Mouse (Mus musculus) cortical plate, adult 2 months (tissue): Measurements from ENCODE around the gene Ccdc162.

Experiments used
- CTCF ChIP-seq: fragments of 200-500 bp; IDR thresholded peaks from 2 replicates; pipeline ENCODE4 v1.5.1; 2011; ENCODE audit warnings: mild to moderate bottlenecking, control low read depth, low read length; ENCODE audit not compliant: insufficient read depth; ENCODE audit errors: extremely low read depth
- POLR2A ChIP-seq: fragments of 200-500 bp; IDR thresholded peaks from 2 replicates; pipeline ENCODE4 v1.6.1; 2011; ENCODE audit warnings: mild to moderate bottlenecking, low read length, control low read depth; ENCODE audit not compliant: insufficient read depth; ENCODE audit errors: extremely low read depth

GRCm38 (mm10) chr10:41489294-41489693 lies 227.1 kb downstream of the Ccdc162 start:
- no peak for TF ChIP-seq CTCF
- no peak for TF ChIP-seq POLR2A
